Mouse (Mus musculus) adrenal gland, postnatal 10 days (tissue): ENCODE data around the gene Fndc3b. TPM values are rescaled to one million over a fixed set of nuclear protein-coding genes. Genes with fewer than 3 reads are reported as not detected.

Source experiments
- DNase-seq: peaks from one replicate; pipeline ENCODE4 v3.0.0; 2021; ENCODE audit warnings: mixed read lengths
- total RNA-seq, 2 experiments: library from RNA; stranded (reverse); gene quantifications; 2 replicates each; pipeline ENCODE4 v1.2.3; 2021

Gene Fndc3b
- total RNA-seq, 2 experiments from 2014 or later, result 80.0 to 81.2 TPM

- no peak for DNase-seq
Observed at GRCm38 (mm10) chr3:27621176-27621575, 89.9 kb downstream of the Fndc3b start.

- DNase-seq, result no peak
Observed at GRCm38 (mm10) chr3:27617733-27618132, 93.4 kb downstream of the Fndc3b start.

GRCm38 (mm10) chr3:27617237-27617499 lies 93.9 kb downstream of the Fndc3b start:
- DNase-seq, result no peak

GRCm38 (mm10) chr3:27616421-27617236 lies 94.5 kb downstream of the Fndc3b start:
- DNase-seq, result peak; percentile 69

- no peak for DNase-seq
Observed at GRCm38 (mm10) chr3:27615479-27615878, 95.6 kb downstream of the Fndc3b start.

GRCm38 (mm10) chr3:27613828-27614227 lies 97.3 kb downstream of the Fndc3b start:
- DNase-seq, result no peak

GRCm38 (mm10) chr3:27613011-27613410 lies 98.1 kb downstream of the Fndc3b start:
- no peak for DNase-seq

- no peak for DNase-seq
Observed at GRCm38 (mm10) chr3:27611986-27612385, 99.1 kb downstream of the Fndc3b start.

- DNase-seq, result no peak
Observed at GRCm38 (mm10) chr3:27610547-27610946, 100.6 kb downstream of the Fndc3b start.

- no peak for DNase-seq
Observed at GRCm38 (mm10) chr3:27610089-27610488, 101.0 kb downstream of the Fndc3b start.

GRCm38 (mm10) chr3:27607796-27608151 lies 103.3 kb downstream of the Fndc3b start:
- DNase-seq, result peak; percentile 43

GRCm38 (mm10) chr3:27607081-27607795 lies 103.9 kb downstream of the Fndc3b start:
- peak; percentile 83 for DNase-seq

GRCm38 (mm10) chr3:27606626-27607025 lies 104.5 kb downstream of the Fndc3b start:
- DNase-seq, result no peak

- DNase-seq, result peak; percentile 39
Observed at GRCm38 (mm10) chr3:27605613-27606012, 105.5 kb downstream of the Fndc3b start.

GRCm38 (mm10) chr3:27605081-27605480 lies 106.0 kb downstream of the Fndc3b start:
- no peak for DNase-seq

- DNase-seq, result no peak
Observed at GRCm38 (mm10) chr3:27604629-27605028, 106.5 kb downstream of the Fndc3b start.

GRCm38 (mm10) chr3:27603905-27604620 lies 107.0 kb downstream of the Fndc3b start:
- DNase-seq, result no peak

GRCm38 (mm10) chr3:27600645-27601044 lies 110.5 kb downstream of the Fndc3b start:
- DNase-seq, result no peak

- DNase-seq, result no peak
Observed at GRCm38 (mm10) chr3:27600197-27600596, 110.9 kb downstream of the Fndc3b start.

GRCm38 (mm10) chr3:27598437-27599382 lies 112.4 kb downstream of the Fndc3b start:
- no peak for DNase-seq

GRCm38 (mm10) chr3:27593485-27594138 lies 117.5 kb downstream of the Fndc3b start:
- DNase-seq, result no peak
